11 mouse cellular contexts compared by ENCODE assay signal in the genomic region with DNA sequence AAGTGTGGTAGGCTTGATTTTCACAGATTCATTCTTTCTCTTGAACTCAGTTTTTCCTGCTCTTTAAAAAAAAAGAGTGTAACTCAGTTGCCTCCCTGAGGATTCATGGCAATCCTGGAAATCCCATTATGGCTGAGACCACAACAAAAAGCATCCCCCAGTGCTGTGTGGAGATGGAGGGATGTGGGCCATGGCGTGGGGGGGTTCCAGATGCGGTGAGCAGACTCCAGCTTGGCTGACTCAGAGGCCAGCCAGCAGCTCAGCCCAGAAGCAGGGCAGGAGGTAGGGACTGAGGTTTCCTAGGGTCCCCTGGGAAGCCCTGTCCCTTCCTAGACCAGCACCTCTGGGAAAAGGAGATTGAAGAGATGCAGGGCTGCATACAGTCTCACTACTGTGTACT. TPM values are rescaled to one million over a fixed set of nuclear protein-coding genes. Genes with fewer than 3 reads are reported as not detected.
A peak's percentile ranks its signal among the peaks of the same experiment; 100 is the strongest.
DNase-seq lines count a peak whose midpoint lies in the region; ATAC-seq lines count a peak whose summit lies in the region.
"Had no signal": no experiment of that assay in that cellular context is flagged by ENCODE, and none has a peak within 500 bp of the region (broad histone marks: within the 10 kb centered on the region; RNA-seq: fewer than 3 reads in every experiment).

No protein-coding gene starts in this region.

- peaks cover 29% of the 10 kb centered on the region for H3K4me1 ChIP-seq in heart, embryonic 16.5 days (ENCODE audit: control insufficient read depth, insufficient read depth, low read length)
- peaks cover 30% of the 10 kb centered on the region for H3K4me1 ChIP-seq in embryonic facial prominence, embryonic 12.5 days
- peaks cover 58% of the 10 kb centered on the region for H3K4me1 ChIP-seq in limb, embryonic 12.5 days (replicated peaks)

- no peaks in the 10 kb centered on the region for H3K27me3 ChIP-seq in heart, embryonic 16.5 days (ENCODE audit: control insufficient read depth, insufficient read depth, low read length)
- H3K27me3 ChIP-seq in embryonic facial prominence, embryonic 12.5 days = no peaks in the 10 kb centered on the region
- no peaks in the 10 kb centered on the region for H3K27me3 ChIP-seq in limb, embryonic 12.5 days

- no peaks in the 10 kb centered on the region for H3K9me3 ChIP-seq in heart, embryonic 16.5 days (replicated peaks; ENCODE audit: control insufficient read depth, low read length)
- no peaks in the 10 kb centered on the region for H3K9me3 ChIP-seq in embryonic facial prominence, embryonic 12.5 days
- H3K9me3 ChIP-seq in limb, embryonic 12.5 days = no peaks in the 10 kb centered on the region

- H3K36me3 ChIP-seq in heart, embryonic 16.5 days (ENCODE audit: control insufficient read depth, insufficient read depth) = no peaks in the 10 kb centered on the region
- no peaks in the 10 kb centered on the region for H3K36me3 ChIP-seq in embryonic facial prominence, embryonic 12.5 days
- no peaks in the 10 kb centered on the region for H3K36me3 ChIP-seq in limb, embryonic 12.5 days

- peak overlapping the region; percentile 39; the same call in 1 of the 2 replicates for H3K9ac ChIP-seq in heart, embryonic 16.5 days (ENCODE audit: low read length)
- peak overlapping the region; percentile 7; the same call in 1 of the 2 replicates for H3K9ac ChIP-seq in embryonic facial prominence, embryonic 12.5 days
- H3K9ac ChIP-seq in limb, embryonic 12.5 days (replicated peaks) = no peak overlapping the region

- H3K4me2 ChIP-seq in heart, embryonic 16.5 days (ENCODE audit: low read depth, low read length) = no peak overlapping the region
- no peak overlapping the region for H3K4me2 ChIP-seq in embryonic facial prominence, embryonic 12.5 days (replicated peaks)
- no peak overlapping the region for H3K4me2 ChIP-seq in limb, embryonic 12.5 days

- 55% methylated on average over 2 of the region's 2 CpGs for WGBS in heart, embryonic 16.5 days
- 68% methylated on average over 2 of the region's 2 CpGs for WGBS in embryonic facial prominence, embryonic 12.5 days
- 65% methylated on average over 2 of the region's 2 CpGs for WGBS in limb, embryonic 12.5 days

- intact Hi-C loops in heart, postnatal 14 days (cut with DNase I) = no loop called here

- H3K27ac ChIP-seq in heart, embryonic 16.5 days (ENCODE audit: low read length) = peak overlapping the region; percentile 92
- 0 out of 2 replicates have a peak overlapping the region, but pooled peaks have one; percentile 30 for H3K27ac ChIP-seq in embryonic facial prominence, embryonic 12.5 days
- peak overlapping the region; percentile 29; the same call in 1 of the 2 replicates for H3K27ac ChIP-seq in limb, embryonic 12.5 days

- H3K4me3 ChIP-seq in heart, embryonic 16.5 days (ENCODE audit: low read length) = no peak overlapping the region
- no peak overlapping the region for H3K4me3 ChIP-seq in embryonic facial prominence, embryonic 12.5 days
- no peak overlapping the region for H3K4me3 ChIP-seq in limb, embryonic 12.5 days (replicated peaks)

- no peak for ATAC-seq in heart, embryonic 16.5 days (replicated peaks; ENCODE audit: extremely low read depth, insufficient read depth, low FRiP score)
- no peak for ATAC-seq in embryonic facial prominence, embryonic 12.5 days (ENCODE audit: insufficient number of reproducible peaks, insufficient read depth, low FRiP score, low TSS enrichment)
- ATAC-seq in limb, embryonic 12.5 days (ENCODE audit: insufficient number of reproducible peaks, insufficient read depth, low FRiP score, low TSS enrichment, low read depth) = no peak

- no peak for DNase-seq in heart, postnatal 14 days
- peak; percentile 62 for DNase-seq in MN1 (ENCODE audit: low spot score)
- no peak for DNase-seq in ovary, postnatal 14 days (ENCODE audit: low spot score)
- DNase-seq in kidney, postnatal 10 days = no peak
- DNase-seq in adrenal gland, adult 8-10 months = no peak
- DNase-seq: cerebellum, adult 11 months; lung, postnatal 10 days; thymus, adult 18-20 months had no signal

RNA-seq across cellular contexts. Expression of a gene that starts 38.9 kb away (rescaled TPM):
- 75.1 and 76.4 TPM in 2 replicates for polyA plus RNA-seq in heart, embryonic 16.5 days (2015; fragmentation: Nextera tagmentation; extraction: Ambion mirVana)
- 10 to 100 TPM; 83.2 to 85.0 TPM for total RNA-seq in heart, postnatal 14 days (2021)
- 42.6 and 43.9 TPM in 2 replicates for polyA plus RNA-seq in embryonic facial prominence, embryonic 12.5 days (2016; fragmentation: Nextera tagmentation; extraction: Ambion mirVana)
- 54.7 and 65.0 TPM in 2 replicates for polyA plus RNA-seq in limb, embryonic 12.5 days (2016; fragmentation: Nextera tagmentation; extraction: Ambion mirVana)
- total RNA-seq in adrenal gland, adult 8-10 months (2022) = 10 to 100 TPM; 29.3 to 53.9 (median 37.0) TPM

RNA-seq across cellular contexts. Expression of a gene that starts 45.5 kb away (rescaled TPM):
- 8.2 and 8.3 TPM in 2 replicates for polyA plus RNA-seq in heart, embryonic 16.5 days (2015; fragmentation: Nextera tagmentation; extraction: Ambion mirVana)
- 1 to 10 TPM; 4.1 to 4.2 TPM for total RNA-seq in heart, postnatal 14 days (2021)
- polyA plus RNA-seq in embryonic facial prominence, embryonic 12.5 days (2016; fragmentation: Nextera tagmentation; extraction: Ambion mirVana) = 12.3 and 14.3 TPM in 2 replicates
- polyA plus RNA-seq in limb, embryonic 12.5 days (2016; fragmentation: Nextera tagmentation; extraction: Ambion mirVana) = 15.7 and 16.4 TPM in 2 replicates
- 10 to 100 TPM; 12.7 to 29.6 (median 19.1) TPM for total RNA-seq in adrenal gland, adult 8-10 months (2022)

Comparison
In these comparisons a context has a peak if more than half of its experiments do, and no peak if none do; other contexts are left out.
1. H3K27ac ChIP-seq: peak in every context shown above with its lines; median percentile 92 in heart, embryonic 16.5 days; 30 in embryonic facial prominence, embryonic 12.5 days; 29 in limb, embryonic 12.5 days.